Mouse (Mus musculus) brown adipose tissue, adult 24 weeks (tissue): ENCODE results near the gene Cacng4. TPM values are rescaled to one million over a fixed set of nuclear protein-coding genes. Genes with fewer than 3 reads are reported as not detected.

ENCODE experiments used
- H3K27ac ChIP-seq: fragments of 200-500 bp; replicated peaks from 2 replicates; pipeline ENCODE4 v1.5.1; 2012; ENCODE audit warnings: low read depth, mild to moderate bottlenecking, low read length
- H3K4me1 ChIP-seq: fragments of 200-500 bp; 2 replicates; pipeline ENCODE4 v1.6.1; 2012; ENCODE audit warnings: low read length, mixed read lengths; ENCODE audit not compliant: control insufficient read depth, insufficient read depth, insufficient read length
- H3K4me3 ChIP-seq: fragments of 200-500 bp; 2 replicates; pipeline ENCODE4 v1.5.1; 2012; ENCODE audit warnings: low read depth, mild to moderate bottlenecking, low read length, moderate library complexity; ENCODE audit not compliant: insufficient read depth
- polyA plus RNA-seq: library from polyadenylated mRNA; stranded (reverse); fragments of >200 nt; gene quantifications from 2 replicates; pipeline ENCODE4 v1.2.4, GENCODE M21; 2012; ENCODE audit not compliant: missing spikeins, insufficient read depth, insufficient read length

Cacng4 gene
- polyA plus RNA-seq, 1 experiment = not detected

DNA sequence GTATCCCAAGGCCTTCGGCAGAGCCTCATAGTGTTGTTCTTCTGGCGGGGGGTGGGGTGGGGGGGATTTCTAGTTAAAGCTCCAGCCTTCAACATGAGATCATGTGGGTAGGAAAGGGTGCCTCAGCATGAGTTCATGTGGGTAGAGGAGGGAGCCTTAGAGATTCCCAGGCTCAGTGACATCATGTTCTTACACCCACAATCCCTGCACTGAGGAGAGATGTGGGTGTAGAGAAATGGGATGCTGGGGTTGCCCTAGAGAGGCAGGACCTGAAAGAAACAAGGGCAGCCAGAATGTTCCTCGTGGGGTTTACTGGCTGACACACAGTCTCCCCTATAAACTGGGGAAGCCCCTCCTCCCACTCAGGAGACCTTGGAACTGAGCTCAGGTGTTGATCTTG is 84.0 kb downstream of the Cacng4 start:
- Histone ChIP-seq H3K4me1 (no peaks in the 10 kb centered on the region), H3K4me3 (no peak overlapping the region), H3K27ac (no peak overlapping the region)

DNA sequence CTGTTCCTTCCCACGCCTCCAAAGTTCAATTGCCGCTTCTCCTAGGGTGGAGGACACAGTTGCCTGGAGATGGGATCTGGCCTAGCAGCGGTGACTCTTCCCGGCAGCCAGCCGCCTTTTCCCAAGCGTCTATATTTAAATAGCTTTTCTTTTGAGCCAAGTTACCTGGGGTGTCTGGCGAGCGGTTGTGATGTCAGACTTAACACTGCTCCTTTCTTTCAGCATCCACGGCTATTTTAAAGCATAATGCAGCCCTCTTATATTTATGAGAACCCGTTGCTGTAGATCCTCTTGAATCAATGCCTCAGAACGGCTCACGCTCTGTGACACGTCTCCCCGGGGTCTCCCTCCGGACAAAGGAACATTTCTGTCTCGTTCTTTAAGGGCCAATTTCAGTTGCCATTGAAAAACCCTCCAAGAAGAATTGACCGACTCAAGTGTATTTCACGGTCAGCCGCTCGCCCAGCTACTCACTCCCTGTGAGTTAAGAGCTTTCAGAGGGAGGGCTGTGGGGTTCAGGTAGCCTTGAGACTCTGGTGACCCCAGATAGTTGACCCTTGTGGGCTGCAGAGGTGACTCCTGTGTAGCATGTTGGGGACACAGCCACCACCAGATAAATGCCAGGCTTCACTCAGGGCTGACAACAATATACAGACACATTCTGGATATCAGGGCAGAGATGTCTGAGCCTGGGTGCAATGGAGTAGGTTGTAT is 86.3 kb downstream of the Cacng4 start:
- H3K4me1 ChIP-seq = peaks cover 3% of the 10 kb centered on the region; the same call in 1 of the 2 replicates
- no peak overlapping the region for H3K4me3 ChIP-seq
- H3K27ac ChIP-seq = no peak overlapping the region

DNA sequence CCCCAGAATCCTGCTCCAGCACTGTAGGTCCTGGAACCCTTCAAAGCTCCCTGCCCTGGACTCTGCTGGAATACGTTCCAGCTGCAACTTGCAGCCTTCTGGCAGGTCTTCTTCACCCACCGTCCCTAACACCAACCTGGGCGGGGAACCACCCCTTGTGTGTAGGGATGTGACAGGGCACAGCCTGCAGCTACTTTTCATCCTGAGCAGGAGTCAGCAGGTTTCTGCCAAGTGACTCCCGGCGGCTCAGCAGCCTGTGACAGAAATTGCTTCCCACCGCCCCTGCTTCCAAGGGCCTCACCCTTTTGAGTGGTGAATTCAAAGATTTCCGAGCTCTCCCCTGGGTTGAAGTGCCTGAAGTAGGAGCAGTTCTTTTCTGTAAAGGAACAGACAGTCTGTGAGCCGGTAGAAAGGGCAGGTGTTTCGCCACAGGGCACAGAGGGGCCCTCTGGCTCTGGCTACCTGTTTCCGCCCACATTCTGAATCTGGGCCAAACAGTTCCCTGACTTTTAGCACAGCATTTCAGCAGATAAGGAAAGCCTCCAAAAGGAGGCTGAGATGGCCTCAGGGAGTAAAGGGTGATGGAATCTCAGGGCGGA is 88.8 kb downstream of the Cacng4 start:
- no peak overlapping the region for H3K27ac ChIP-seq
- peaks cover 3% of the 10 kb centered on the region; the same call in 1 of the 2 replicates for H3K4me1 ChIP-seq
- H3K4me3 ChIP-seq = no peak overlapping the region

DNA sequence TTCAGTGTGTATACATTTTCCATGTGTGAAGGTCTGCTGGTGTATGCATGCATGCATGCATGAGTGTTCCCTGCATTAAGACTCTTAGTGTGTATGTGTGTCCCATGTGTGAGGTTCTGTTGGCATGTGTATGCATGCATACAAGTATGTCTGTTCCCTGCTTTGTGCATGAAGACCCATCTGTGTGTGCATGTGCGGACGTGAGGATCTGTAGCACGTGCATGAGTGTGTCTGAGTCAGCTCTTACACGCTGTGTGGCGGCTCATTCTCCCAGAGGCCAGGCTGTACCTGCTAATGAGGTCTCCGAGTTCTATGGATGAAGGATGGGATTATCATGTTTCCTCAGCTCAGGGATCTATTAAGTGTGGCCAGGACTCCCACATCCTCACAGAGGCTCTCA is 89.3 kb downstream of the Cacng4 start:
- H3K27ac ChIP-seq = no peak overlapping the region
- H3K4me3 ChIP-seq = no peak overlapping the region
- H3K4me1 ChIP-seq = peaks cover 3% of the 10 kb centered on the region; the same call in 1 of the 2 replicates

DNA sequence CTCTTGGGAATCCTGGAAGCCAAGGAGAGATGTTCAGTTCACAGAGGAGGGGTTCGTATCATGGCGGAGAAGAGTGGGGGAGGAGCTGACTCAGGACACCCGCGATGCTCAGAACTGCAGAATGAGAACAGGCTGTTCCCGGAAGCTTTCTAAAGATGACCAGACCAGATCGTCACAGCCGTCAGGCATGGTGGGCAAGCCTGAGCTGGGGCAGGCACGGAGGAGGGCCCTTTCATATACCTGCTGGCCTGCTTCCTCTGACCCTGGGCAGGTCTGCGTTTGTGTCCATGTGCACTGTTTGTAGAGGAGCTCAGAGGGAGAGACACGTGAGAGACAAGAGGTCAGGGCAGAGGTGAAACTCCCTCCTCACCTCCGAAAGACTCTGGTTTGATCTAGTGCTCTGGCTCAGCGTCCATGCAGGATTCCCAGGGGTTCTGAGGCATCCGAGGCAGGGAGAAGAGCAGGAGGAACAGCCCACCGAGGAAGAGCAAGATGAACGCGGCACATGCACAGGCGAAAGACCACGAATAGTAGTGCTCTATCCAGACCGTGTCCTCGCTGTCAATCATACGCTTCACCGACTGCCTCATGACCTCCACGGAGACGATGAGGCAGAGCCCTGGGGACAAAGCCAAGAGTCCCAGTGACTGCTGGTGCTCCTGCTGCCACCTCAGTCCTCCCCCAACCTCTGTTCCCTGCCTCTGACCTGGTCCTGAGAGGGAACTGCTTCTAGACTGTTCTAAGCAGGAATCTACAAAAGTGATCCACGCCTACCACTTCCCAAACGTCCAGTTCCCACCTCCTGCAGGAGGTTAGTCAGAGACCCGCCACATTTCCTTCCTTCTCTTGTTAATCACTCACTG is 90.9 kb downstream of the Cacng4 start:
- Histone ChIP-seq H3K4me3 (peak overlapping the region; percentile 36), H3K4me1 (peaks cover 3% of the 10 kb centered on the region; the same call in 1 of the 2 replicates), H3K27ac (peak overlapping the region; percentile 72)

DNA sequence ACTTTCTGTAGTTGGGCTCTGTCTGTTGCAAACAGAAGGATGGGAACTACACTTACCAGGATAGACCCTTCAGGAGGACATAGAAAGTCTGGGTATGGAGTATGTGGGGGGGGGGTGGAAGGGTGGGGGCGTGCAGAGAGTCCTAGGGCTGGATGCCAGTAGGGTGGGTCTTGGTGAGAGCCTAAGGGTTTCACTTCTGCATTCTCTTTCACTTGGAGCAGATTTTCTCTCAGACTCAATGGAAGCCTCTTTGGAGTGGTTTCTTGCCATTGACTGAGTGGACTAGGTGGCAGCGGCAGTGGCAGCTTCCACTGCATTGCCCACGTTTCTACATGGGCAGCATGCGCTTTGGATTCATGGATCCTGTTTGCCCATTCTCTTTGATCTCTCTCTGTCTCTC is 94.4 kb downstream of the Cacng4 start:
- no peak overlapping the region for H3K27ac ChIP-seq
- H3K4me1 ChIP-seq = peaks cover 3% of the 10 kb centered on the region; the same call in 1 of the 2 replicates
- H3K4me3 ChIP-seq = no peak overlapping the region

DNA sequence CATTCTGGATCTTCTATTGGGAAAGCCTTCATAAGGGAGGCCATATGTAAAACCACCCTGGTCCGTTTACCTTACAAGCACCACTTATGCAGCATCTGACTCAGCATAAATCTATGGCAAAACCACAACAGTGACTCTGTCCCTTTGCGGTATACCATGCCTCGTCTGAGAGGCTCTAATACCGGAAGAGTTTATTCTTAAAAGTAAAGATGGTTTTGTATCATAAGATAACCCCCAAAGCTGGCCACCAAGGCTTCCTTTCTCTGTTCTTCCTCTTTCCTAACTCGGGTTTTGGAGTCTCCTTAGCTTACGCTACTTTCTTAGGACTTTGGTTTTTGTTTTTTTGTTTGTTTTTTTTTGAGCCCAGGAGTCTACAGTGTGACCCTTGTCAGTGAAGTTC is 101.0 kb downstream of the Cacng4 start:
- no peak overlapping the region for H3K27ac ChIP-seq
- H3K4me1 ChIP-seq = no peaks in the 10 kb centered on the region
- no peak overlapping the region for H3K4me3 ChIP-seq

DNA sequence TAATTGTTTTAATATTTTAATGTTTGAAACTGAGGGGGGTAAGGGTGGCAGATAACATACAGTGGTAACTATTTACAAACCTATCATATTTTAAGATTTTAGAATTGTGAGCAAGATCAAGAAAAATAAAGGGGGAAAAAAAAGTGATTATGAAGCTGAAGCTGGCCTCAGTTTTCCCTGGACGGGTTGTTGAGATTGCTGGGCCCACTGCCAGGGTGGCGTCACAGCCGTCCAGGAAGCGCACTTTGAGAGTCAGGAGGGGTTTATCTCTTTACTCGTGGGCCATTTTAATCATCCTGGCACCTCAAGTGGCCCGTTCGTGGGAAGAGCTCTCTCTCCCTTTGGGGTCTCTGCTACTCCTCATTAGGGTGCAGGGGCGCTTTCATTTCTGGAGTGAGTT is 102.8 kb downstream of the Cacng4 start:
- Histone ChIP-seq H3K27ac (no peak overlapping the region), H3K4me1 (no peaks in the 10 kb centered on the region), H3K4me3 (no peak overlapping the region)

DNA sequence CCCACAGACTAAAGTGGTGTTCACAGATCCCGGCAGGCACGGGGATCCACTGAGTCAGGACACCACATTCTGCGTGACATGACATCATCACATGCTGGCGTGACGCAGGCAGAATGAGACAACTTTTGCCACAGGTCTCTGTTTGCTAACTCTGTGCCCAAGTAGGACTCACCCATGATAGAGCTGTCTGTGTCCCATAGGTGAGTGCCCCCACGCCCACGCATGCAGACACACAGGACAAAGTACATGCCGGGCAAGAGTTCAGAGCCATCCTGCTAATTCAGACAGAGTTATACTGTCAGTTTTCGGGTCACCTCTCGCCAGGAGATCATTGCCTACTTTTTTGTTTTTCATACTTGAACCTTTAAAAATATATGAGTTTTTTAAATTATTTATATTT is 105.9 kb downstream of the Cacng4 start:
- Histone ChIP-seq H3K4me1 (no peaks in the 10 kb centered on the region), H3K27ac (no peak overlapping the region), H3K4me3 (no peak overlapping the region)

DNA sequence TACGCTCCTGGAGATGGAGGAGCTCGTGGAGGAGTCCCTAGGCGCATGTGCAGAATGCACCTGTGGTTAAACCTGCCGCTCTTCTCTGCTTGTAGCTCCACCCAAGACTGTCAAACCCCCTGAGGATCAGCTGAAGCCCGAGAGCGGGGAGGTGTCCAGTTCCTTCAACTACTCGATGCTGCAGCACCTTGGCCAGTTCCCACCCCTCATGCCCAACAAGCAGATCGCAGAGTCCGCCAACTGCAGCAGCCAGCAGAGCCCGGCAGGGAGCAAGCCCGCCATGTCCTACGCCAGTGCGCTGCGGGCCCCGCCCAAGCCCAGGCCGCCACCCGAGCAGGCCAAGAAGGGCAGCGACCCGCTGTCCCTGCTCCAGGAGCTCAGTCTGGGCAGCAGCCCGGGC is 108.1 kb downstream of the Cacng4 start:
- Histone ChIP-seq H3K27ac (no peak overlapping the region), H3K4me3 (no peak overlapping the region), H3K4me1 (no peaks in the 10 kb centered on the region)

DNA sequence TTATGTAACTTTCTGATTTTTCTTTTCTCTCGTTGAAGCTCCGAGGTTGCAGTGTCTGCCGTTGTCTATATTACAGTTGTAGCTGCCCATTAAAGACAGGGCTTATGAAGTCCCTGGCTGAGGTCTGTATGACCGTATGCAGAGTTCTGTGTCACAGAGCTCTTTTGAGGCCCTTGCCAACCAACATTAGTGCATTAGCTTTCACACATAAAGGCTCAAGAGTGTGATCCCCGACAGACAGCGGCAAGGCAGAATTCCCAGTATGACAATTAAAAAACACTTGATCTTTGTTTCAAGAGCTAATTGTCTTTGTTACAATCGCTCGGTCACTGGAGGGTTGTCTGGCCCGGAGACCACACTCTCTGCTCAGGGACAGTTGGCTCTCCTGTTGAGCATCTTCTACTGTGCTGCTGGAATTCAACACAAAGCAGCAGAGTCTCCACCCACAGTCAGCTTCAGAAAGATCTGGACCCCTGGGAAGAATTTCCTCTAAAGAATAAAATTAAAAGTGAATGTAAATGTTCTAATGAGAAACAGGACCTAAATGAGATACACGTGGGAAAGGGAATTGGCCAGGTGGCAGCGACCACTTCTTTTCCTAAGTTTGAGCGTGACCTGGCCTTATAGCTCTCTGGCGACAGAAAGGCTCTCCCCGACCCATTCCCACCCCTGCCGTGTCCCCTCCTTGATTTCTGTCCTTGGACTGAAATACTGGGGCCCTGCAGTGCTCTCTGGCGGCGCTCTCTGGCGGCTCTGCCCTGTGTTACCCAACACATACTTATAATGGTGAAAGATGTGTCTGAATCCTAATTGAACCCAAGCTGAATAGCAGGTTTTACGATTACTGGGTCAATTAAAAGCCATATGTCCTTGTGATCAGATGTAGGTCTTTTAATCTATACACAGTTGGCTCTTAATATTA is 110.6 kb downstream of the Cacng4 start:
- H3K4me1 ChIP-seq = no peaks in the 10 kb centered on the region
- H3K27ac ChIP-seq = no peak overlapping the region
- H3K4me3 ChIP-seq = no peak overlapping the region

DNA sequence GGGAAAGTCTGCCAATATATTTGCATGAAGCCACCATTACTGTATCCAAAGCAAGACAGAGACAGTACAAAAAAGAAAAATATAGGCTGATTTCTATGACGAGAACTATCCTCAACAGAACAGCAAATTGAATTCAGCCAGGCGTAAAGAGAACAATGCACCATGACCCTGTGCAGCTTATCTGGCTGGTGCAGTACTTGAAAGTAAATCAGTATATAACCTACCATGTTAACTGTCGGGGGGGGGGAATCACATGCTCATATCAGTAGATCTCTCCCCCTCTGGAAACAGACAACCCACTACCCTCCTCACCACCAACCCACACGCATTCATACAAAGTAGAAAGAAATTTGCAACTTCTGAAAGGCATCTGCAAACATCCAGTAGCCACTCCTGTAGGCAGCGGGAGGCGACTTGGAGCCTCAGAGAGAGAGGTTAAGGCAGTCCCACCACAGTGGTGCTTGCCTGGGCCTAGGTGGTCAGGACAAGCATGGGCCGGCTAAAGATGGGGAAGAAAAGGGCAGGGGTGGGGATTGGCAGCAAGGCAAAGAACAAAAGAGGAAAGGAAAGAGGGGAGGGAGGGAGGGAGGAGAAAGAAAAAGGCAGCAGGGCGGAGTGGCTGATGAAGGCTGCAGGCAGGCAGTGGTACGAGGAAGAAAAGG is 111.5 kb downstream of the Cacng4 start:
- no peak overlapping the region for H3K4me3 ChIP-seq
- H3K4me1 ChIP-seq = no peaks in the 10 kb centered on the region
- no peak overlapping the region for H3K27ac ChIP-seq
